Mouse (Mus musculus): ENCODE measurements around the gene Cdk18.

Cdk18 gene

GRCm38 (mm10) chr1:132111411-132111810, 28.1 kb downstream of the Cdk18 start:
- no peak for DNase-seq

- DNase-seq: no peak
Measured at GRCm38 (mm10) chr1:132109368-132109767, 30.1 kb downstream of the Cdk18 start.

DNA sequence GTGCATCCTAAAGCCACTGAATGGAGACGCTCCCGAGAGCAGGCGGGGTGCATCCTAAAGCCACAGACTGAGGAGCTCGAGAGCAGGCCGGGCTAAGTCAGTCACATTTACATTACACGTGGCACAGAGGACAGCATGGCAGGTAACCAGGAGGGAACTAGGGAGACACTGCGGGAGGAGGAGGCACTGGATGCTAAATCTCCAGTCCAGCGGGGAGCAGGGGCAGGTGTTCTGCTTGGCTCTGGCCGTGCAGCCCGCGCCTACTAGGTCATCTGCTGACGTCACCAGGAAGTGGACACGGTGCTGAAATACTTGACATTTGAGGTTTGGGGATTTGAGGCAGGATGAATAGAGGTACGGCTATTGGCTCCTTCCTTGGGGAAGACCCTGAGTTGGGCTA, 35.1 kb downstream of the Cdk18 start:
- no peak for DNase-seq

DNA sequence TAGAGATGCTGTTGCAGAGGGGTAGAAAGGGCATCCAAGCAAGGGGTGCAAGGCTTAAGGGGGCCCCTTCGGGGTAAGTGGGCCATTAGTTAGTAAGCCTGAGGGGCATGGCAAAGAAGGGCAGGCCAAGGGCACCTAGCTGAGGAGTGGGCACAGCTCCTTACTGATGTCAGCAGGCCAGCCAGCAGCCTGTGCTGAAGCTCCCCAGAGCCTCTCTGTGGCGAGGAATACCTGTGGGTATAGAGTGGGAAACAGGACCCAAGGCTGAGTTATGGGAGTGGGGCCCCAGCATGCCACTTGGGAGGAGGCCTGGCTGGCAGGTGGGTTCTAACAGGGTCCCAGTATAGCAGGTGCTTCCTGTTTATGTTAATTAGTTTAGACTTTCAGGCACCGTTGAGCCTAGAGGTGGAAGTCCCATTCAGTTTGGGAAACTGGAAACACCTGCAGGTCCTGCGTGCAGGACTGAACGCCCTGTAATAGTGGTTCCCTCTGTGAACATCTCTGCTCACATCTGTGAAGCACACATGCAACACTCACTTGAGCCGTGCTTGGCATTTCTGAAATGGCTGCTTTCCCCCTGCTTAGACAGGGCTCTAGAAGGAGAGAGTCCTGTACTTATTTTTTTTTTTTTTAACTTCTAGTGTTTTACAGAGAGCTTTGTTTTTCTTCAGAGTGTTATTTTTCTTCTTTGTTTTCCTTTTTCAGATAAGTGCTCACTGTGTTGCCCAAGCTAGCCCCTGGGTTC, 37.4 kb downstream of the Cdk18 start:
- DNase-seq: no peak

DNA sequence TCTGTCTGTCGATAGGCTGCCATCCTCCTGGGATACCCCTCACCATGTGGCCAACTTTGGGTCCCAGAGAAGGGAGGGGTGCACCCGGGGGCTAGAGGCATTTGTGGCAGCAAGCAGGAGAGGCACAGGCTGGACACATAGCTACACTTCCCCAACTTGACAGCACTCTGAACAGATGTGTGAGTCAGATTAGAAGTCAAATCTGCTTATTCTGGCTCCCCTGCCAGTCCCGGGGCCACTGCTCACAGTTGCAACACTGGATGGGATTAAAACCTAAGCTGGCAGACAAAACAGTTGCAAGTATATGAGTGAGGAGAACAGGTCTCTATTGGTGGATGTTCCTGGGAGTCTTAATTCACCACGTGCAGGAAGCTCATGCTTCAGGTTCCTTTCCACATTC, 39.7 kb downstream of the Cdk18 start:
- no peak for DNase-seq

DNA sequence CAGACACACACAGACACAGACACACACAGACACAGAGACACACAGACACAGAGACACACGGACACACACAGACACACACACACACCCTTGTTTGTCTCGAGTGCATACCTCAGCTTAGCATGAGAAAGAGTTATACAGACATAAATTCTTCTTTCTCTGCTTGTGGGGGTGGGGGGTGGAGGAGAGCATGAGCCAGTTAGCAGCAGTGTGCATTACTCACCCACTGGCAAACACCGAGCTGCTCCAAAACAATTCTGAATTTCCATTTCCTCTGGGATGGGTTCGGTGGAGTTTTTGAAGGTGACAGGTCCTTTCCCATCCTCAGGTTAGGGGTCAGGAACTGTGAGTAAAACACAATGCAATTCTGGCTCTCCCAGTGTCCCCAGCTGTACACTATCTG, 40.5 kb downstream of the Cdk18 start:
- DNase-seq: no peak

DNA sequence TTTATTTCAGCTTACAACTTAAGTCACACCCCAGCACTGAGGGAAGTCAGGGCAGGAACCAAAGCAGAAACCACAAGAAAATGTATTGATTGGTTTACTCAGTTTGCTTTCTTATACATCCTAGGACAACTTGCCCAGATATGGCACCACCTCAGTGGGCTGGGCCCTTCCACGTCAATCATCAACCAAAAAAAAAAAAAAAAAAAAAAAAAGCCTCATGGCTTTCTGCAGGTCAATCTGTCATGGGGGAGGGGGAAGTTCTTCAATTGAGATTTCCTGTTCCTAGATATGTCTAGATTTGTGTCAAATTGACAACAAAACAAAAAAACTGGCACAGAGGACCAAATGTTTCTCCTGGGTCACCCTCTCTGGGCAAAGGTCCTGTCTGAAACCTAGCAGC, 41.4 kb downstream of the Cdk18 start:
- no peak for DNase-seq

- DNase-seq: no peak
Measured at GRCm38 (mm10) chr1:132095356-132096004, 44.0 kb downstream of the Cdk18 start.

- DNase-seq: no peak
Measured at GRCm38 (mm10) chr1:132093269-132093668, 46.2 kb downstream of the Cdk18 start.

DNA sequence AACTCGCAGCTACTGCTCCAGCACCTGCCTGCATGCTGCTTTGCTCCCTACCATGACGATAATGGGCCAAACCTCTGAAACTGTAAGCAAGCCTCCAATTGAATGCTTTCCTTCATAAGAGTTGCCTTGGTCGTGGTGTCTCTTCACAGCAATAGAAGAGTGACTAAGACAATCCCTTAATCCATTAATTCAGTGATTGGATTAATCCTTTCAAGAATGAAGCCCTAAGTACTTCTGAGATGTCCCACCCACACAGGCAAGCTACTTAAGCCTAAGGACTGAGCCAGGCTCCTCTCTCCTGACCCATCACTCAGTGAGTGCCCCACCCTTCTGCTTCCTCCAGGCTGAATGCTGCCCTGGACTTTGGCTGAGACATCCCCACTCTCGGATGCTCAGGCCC, 49.2 kb downstream of the Cdk18 start:
- no peak for DNase-seq

DNA sequence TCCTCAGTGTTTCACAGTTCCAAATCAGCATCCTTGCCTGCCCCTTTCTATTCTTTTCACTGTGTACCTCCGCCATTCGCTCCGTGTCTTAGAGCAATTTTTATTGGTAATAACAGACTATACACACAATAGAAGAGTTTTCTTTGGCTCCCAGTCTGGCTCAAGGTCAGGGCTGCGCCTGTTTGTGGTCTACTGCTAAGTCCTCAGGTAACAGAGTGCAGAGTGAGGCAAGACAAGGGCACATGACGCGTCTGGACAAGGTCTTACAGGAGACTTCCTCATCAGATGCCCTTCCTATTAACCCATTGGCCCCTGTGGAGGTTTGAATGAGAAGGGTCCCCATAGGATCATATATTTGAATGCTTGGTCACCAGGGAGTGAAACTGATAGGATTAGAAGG, 49.7 kb downstream of the Cdk18 start:
- no peak for DNase-seq

GRCm38 (mm10) chr1:132088181-132088671, 51.3 kb downstream of the Cdk18 start:
- DNase-seq: peak; percentile 22

GRCm38 (mm10) chr1:132085181-132086049, 54.1 kb downstream of the Cdk18 start:
- DNase-seq: no peak

DNA sequence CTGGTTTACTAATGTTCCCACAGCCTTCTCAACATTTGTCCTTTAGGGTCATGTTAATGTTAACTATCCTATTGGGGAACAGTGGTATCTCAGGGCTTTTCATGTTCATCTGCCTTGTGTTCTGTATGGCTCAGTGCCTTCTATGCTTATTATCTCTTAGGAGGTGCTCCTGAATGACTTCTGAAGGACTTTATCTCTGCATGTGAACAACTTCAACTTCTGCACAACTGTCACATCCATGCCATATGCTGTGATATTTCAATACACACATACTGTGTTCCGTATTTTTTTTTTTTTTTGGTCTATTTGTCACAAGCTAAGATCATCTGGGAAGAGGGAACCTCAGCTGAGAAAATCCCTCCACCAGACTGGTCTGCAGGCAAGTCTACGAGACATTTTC, 61.1 kb downstream of the Cdk18 start:
- no peak for DNase-seq

GRCm38 (mm10) chr1:132075576-132075975, 63.9 kb downstream of the Cdk18 start:
- DNase-seq: no peak

DNA sequence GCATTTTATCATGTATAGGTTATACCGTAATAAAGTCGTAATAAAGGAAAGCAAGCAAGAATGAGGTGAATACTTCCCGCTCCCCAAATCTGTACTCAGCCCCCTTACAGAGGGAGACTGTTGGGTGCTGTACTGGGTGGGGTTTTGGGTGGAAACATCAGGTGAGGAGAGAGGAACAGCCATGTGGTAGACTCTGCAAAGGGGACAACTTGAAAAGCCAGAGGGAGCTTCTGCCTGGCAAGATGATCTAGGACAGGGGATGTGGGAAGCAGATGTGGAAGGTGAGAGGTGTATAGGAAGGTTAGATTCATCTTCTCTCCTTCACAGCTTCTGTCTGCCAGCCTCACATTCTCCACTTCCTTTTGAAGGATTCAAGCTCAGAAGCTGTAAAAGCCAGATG, 68.8 kb downstream of the Cdk18 start:
- no peak for DNase-seq

- no peak for DNase-seq
Measured at GRCm38 (mm10) chr1:132069436-132069835, 70.0 kb downstream of the Cdk18 start.

DNA sequence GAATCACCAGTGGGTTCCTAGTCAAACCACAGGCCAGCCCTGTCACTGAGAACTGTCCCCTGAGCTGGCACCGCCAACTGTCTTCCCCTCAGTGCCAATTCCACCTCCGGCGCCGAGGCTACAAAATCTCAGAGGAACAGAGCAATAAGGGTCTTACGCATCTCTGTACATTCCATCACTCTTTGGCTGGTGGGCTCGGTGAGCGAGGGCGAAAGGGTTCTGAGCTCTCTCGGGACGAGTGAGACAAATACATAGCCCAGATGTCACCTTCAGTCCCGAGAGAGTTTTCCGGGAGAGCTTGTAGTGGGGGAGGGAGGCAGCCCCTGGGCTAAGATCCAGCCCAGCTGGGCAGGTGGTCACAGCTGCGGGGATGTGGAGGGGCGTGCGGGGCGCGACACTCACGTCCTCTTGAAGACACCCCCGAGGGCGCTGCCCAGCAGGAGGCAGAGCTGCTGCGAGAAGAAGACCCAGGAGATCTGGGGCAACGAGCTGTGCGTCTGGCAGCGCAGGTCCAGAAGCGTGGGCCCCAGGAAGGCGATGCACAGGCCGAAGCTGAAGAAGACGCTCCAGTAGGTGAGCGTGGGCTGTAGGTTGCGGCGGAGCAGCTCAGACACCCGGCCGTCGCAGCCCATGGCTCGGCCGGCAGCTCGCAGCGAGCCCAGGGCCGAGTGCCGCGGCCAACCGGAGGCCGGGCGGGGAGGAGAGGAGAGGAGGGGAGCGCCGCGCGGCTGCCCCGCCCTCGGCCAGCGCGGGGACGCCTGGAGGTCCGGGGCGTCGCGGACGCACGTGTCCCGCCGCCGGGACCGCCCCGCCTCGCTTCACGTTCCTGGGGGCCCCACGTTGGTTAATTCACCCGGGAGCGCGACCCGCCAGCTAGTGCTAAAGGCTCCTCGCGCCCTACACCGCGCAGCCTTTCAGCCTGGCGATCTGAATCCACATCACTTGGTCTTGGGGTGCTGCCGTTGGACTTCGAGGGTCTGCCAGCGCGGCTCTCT, 71.9 kb downstream of the Cdk18 start, which contains the start of gene Mfsd4a:
Mfsd4a (minus strand) TSS at position 802 of the 995 bp plus-strand sequence.
- DNase-seq: peak; percentile 34

DNA sequence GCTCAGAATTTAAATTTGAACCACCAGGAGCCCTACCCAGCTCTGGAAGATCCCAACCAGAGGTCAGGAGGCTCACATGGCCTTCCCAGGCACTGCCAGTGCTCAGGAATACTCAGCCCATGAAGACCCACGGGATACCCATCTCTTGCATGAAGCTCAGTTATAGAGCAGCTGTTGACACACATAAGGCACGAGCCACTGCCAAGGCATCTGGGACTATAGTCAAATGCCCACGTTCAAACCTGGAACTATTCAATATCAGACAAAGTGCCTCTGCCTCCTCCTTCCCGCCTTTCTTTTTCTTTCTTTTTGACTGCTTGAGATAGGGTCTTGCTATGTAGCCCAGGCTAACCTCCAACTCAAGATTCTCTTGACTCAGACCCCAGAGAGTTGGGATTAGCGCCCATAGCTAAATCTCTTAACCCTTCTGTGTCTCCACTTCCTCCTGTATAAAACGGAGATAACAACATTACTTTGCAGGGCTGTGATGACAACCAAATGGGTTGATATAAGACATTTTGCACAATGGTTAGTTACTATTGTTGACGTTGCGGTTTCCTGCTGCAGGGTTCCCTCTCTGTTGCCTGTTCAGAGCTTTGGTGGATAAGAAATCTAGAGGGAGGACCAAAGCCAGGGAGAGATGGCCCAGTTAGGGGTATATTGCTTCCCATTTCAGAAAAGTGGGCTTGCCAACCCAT, 73.9 kb downstream of the Cdk18 start:
- DNase-seq: no peak

DNA sequence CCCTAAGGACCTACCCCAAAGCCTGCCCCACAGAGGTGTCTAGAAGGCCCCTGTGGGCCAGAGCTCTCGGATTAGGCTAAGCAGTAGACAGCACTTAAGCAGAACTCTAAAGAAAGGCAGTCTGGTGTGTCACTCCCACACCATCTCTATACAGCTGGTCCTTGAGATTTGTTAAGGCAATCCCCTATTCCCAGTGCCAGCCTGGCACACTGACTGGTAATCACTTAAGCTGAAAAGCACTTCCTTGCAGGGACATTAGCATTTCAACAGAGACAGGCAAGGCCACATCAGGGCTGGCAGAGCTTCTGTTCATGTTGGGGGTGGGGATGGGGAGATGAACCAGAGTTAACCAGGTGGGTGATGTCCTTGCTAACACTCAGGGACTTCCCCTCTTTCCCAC, 74.5 kb downstream of the Cdk18 start:
- DNase-seq: no peak

- no peak for DNase-seq
Measured at GRCm38 (mm10) chr1:132063096-132063495, 76.4 kb downstream of the Cdk18 start.

Measured in right cerebral cortex, postnatal 4 days (tissue).